Mouse (Mus musculus) ovary, postnatal 14 days (tissue): Measurements from ENCODE around the gene BC005561.
"Not testable (repeated sequence)": the region's sequence is repeated elsewhere in the genome, so short reads cannot be mapped to it uniquely, and the experiment has no call there.

Experiments
- DNase-seq: peaks from one replicate; pipeline ENCODE4 v3.0.0; 2022; ENCODE audit warnings: low spot score

The BC005561 gene

DNA sequence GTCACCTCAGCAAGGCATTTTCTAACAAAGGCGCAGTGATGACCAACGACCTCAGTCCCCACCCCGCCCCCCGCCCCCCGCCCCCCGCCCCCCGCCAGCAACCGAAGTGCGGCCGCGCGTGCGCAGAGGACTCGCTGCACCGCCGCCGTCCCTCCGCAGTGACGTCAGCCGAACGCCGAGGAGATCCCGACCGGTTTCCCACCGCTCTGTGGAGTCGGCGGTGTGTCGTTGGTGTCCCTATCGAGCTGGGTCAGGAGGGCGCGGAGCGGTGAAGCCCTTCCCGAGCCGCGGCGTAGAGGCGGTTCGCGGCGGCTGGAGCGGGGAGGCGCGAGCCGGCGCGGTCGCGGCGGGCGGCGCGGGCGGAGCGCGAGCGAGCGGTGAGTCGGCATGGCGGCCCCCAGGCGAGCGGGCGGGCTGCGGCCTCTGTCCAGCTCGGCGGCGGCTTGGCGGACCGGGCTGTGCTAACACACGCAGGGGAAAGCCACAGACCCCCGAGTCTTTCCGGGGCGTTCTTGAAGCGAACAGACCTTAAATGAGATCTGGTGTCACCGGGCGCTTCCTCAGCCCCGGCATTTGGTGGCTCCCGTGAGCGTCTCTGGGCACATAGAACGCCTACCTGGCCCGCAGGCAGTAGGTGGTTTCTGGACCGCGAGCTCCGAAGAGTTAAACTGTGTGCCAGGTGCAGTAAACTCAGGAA, at the start of gene BC005561:
Gene BC005561 (plus strand): TSS at position 158 of the 697 bp plus-strand sequence.
- DNase-seq: peak; percentile 80

DNA sequence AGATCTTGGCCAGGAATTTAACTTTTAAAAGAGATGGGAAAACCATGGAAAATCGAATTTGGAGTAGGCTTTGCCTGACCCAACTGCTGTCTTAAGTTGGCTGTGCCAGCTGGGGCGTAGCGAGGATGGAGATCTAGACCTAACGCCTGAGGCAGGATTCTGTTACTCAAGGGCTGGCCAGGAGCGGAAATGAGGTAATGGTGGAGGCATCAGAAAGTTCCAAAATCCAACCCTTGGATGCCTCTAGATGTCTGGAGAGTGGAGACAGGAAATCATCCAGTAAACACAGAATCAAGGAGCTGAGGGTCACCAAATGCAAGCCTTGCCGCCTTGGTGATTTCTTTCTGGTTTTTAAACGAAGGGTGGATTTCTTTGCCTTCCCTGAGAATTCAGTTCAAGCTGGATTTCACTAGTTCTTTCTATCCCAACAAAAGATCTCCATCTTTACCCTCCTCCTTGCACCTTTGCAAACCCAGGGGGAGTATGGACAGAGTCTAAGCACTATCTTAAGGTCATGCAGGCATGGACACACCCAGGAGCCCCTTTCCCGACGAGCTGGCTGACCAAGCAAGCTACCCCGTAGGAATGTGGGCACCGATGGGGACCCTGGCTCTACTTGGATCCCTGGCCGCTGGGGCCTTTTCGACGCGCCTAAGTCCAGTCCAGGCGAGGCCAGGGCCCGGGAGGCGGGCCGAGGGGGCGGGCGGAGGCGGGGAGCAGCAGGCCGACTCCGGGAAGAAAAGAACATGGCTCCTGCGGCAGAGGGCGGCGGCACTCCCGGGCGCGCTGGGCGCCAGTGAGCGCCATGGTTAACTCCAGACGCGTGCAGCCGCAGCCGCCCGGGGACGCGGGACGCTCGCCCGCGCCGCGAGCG, 49.1 kb upstream of the BC005561 start, which contains the start of gene Pkd2:
Gene Pkd2 (plus strand): TSS at position 619 of the 874 bp plus-strand sequence.
- peak; percentile 64 for DNase-seq

DNA sequence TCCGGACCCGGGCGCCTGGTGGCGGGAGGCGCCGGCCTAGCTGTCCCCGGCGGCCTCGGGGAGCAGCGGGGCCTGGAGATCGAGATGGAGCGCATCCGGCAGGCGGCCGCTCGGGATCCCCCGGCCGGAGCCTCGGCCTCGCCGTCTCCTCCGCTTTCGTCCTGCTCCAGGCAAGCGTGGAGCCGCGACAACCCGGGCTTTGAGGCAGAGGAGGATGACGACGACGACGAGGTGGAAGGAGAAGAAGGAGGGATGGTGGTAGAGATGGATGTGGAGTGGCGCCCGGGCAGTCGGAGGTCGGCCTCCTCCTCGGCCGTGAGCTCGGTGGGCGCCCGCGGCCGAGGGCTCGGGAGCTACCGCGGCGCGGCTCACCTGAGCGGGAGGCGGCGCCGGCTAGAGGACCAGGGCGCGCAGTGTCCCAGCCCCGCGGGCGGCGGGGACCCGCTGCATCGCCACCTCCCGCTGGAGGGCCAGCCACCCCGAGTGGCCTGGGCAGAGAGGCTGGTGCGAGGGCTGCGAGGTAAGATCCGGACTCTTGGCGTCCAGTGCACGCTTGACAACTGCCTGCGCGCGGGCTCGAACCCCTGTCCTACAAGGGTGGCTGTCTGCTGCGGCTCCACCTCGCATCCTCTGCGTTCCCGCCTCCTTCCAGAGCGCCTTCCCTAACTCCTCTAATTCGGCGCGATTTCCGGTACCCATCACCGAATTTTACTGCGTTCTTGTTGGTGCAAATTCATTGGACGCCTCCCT, 48.3 kb upstream of the BC005561 start:
- peak; percentile 44 for DNase-seq

DNA sequence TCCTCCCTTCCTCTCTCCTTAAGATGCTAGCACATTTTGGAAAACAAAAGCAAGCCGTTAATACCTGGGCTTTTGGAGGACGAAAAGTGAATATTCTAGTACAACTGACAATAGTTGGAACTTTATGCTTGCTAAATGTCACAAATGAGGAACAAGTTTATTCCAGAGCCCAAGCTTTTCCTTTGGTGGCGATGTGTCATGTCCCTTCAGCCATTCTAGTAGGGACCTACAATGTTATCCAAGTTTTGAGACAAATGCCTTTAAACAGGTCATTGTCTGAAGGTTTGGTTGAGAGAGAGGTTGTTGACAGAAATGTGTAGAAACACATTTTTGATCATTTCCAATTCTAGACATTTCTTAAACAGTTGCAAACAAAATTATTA, 47.7 kb upstream of the BC005561 start:
- no peak for DNase-seq

DNA sequence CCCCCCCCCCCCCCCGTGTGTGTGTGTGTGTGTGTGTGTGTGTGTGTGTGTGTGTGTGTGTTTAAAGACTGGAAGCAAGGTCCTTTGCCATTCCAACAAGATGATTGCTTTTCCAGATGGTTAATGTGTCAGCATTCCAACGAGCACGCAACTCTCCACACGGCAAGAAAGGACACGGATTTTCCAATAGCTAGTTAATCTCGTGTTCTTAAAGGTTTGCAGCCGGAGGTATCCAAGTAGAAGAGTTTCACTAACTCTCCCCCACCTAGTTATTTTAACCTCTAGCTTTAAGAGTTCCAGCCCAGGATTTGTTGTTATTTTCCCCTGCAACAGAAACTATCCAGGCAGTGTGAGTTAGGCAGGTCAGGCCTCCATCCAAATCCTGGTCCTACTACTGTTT, 47.3 kb upstream of the BC005561 start:
- no peak for DNase-seq

DNA sequence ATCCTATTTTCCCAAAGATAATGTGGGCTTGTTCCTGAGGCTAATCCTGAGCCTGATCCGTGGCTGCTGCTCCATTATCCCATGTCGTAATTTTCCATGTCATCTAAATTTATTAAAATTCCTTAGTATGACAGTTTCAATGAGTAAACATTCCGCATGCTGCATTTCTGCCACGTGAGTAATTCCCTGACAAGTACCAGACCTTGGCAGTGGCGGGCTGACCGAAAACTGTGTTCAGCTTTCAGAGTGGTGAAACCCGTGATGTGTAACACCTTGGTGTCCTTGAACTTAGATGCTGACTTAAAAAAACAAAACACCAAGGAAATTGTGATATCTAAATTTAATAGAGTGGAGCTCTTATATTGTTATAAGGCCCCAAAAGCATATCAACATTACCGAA, 42.9 kb upstream of the BC005561 start:
- DNase-seq: no peak

DNA sequence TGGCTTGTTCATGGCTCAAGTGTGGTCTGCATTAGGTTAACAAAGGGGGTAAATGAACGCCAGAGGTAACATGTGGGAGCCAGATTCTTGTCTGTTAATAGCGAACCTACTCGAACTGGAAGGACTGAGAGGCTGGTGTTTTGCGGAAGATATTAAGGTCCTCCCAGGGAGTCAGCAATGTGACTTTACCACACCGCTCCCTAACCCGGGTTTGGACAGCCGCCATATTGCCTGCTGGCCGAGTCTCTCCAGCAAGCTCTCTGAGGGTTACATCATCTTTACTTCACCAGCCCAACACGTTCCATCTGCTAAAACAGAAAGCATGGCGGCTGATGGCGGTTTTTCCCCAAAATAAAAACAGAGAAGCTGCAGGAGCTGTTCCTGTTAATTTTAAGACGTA, 42.4 kb upstream of the BC005561 start:
- no peak for DNase-seq

DNA sequence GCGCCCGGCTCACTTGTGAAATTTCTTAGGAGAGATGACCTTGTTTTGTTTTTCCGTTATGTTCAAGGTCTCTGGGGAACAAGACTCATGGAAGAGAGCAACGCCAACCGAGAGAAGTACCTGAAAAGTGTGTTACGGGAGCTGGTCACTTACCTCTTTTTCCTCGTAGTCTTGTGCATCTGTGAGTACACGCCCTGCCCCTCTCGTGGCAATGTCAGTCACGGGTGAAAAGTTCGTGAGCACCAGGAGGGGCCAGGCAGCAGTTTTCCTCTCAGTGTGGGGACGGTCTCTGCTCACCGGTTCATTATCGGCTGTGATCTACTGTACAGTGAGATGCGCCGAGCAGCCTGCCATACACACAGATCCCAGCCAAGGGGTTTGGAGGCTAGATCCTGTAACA, 41.3 kb upstream of the BC005561 start:
- DNase-seq: no peak

DNA sequence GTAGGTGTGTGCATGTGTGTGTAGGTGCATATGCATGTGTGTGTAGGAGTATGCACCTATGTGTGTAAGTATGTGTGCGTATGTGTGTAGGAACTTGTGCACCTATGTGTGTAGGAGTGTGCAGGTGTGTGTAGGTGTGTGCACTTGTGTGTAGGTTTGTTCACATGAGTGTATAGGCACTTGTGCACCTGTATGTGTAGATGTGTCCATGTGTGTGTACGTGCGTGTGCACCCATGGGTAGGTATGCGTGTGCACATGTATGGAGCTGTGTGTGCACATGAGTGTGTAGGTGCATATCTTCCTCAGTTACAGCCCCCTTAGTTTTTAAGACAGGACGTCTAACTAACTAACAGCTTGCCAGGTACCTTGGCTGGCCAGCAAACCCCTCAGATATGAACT, 39.6 kb upstream of the BC005561 start:
- DNase-seq: no peak

DNA sequence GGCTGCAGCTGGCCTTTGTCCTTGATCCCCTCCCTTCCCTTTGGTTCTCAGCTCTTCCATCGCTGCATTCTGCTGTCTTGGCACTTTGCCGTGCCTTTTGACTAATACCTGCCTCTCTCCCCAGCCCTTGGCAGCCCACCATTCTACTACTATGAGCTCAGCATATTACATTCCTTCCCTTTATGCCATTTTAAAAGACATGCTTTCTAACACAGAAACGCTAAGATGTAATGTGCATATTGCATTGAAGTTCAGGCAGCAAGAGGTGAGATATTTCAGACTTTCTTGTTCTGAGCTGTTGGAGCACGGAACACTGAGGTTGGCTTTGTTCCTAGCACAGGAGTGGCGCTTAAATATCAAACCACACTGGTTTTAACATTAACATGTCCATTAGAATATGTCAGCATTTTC, 37.2 kb upstream of the BC005561 start:
- no peak for DNase-seq

DNA sequence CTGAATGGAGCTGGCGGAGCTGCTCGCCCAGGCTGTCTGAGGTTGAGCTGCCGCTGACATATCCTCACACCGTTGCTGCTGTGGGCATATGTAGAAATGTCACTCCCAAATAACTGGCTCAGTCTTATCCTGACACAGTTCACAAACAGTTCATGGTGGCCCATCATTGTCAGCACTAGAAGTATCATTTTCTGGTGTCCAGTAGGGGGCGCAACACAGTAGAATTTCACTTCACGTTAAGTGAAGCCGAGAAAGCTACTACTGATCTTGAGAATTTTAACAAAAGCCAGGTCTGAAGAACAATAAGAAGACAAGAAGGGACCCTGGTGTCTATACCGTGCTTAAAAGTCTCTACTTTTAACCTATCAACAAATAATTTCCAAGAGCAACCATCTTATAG, 35.8 kb upstream of the BC005561 start:
- DNase-seq: no peak

DNA sequence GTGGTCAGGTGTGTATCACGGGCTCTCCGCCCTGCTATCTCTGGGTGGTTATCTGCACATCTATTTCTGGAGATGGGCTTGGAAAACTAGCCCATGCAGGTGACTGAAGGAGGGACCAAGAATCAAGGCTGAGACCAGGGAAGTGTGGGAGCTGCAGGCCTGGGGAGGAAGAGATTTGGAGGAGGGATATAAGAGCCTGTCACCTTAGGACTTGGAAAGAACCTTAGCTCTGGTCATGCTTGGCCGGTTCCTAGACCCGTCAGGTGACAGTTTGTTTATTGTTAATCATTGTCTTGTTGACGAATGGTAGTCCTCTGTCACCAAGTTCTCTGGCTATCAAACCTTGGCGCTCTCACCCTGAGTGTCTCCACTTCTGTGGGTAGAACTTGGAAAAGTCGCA, 27.8 kb upstream of the BC005561 start:
- DNase-seq: no peak

DNA sequence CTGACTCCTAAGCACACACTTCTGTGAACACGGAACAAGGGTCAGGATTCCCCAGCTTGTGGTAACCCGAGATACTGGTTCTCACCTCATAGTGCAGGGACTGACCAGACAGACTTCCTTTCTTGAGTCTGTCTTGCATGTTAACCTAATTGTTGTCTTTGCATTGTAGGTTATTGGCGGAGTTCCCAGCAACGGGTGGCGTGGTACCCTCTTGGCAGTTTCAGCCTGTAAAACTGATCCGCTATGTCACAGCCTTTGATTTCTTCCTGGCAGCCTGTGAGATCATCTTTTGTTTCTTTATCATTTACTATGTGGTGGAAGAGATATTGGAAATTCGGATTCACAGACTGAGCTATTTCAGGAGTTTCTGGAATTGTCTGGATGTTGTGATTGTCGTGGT, 25.3 kb upstream of the BC005561 start:
- no peak for DNase-seq

DNA sequence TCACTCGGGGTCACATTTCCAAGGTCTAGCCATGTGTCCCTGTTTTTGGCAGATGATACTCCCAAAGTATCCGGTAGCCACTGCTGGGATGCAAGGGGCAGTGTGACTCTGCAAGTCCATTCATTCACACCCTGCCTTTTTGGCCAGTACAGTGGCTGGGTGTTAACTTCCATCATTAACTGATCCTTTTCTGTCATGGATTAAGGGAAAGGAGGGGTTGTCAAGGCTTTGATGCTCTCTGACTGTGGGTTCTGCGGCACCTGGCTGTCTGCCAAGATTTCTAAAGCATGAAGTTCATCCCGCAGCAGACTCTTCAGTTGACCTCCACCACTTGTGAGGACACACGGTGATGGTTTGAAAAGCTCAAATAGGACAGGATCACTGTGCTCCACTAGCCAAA, 16.6 kb upstream of the BC005561 start:
- no peak for DNase-seq

DNA sequence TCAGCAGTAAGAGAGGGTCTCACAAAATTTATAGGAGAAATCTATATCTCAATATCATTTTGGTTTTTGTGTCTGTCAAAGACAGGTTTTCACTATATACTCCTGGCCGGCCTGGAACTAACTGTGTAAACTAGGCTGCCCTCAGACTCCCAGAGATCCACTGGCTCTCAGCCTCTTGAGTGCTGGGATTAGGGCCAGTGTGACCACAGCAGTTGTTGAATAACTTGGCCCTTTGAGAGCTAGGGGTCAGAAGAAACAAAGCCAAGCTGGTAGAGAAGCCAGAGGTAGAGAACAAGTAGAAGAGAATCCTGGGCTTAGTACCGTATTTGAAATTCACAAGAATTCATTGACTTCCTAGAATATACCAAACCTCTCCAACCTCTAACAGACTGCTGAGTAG, 3.3 kb upstream of the BC005561 start:
- DNase-seq: no peak

DNA sequence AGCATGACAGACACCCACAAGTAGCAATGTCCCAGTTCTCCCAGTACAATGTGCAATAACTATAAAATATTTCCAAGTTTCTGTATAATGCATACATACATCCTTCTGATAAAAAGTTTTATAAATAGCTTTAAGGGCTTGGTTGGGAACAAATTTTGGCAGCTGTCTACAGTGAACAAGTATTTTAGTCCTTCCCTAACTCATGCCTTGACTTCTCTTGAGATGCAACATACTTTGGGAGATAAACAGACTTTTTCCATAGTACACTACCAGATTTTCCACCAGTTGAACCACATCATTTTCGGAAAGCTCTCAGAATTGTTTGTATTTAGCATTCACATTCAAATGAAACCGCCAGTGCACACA, 340 bp upstream of the BC005561 start:
- DNase-seq: no peak

DNA sequence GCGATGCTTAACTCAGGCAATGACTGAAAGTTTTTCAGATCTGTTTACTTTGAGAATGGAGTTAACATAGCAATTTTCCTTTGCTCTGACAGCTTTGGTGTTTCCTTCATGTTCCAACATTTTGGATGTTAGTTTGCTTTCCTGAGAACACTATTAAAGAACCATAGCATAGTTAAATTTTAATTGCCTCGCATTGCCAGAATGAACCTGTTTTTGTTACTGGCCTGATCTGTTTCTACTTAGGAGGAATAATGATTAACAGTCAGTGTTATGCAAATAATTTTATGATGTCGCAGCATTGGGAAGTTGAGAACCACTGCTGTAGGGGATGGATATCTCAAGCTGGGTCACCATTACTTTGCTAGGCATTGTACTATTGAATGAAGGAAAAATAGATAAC, 3.1 kb downstream of the BC005561 start:
- DNase-seq: no peak

DNA sequence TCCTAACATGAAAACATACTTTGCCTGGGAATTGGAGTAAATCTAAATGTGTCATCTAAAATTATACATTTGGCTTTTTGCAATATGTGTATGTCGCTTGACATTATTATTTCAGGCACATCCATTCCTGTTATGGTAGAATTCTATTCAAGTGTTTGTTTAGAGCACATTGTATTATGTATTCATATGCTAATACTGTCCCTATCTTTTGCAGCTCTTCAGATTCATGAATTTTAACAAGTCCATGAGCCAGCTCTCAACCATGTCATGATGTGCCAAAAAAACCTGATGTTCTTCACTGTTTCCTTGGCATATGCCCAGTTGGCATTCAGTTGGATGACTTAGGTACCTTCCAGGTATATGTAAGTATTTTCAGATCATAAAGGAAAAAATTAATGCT, 30.5 kb downstream of the BC005561 start:
- DNase-seq: no peak

DNA sequence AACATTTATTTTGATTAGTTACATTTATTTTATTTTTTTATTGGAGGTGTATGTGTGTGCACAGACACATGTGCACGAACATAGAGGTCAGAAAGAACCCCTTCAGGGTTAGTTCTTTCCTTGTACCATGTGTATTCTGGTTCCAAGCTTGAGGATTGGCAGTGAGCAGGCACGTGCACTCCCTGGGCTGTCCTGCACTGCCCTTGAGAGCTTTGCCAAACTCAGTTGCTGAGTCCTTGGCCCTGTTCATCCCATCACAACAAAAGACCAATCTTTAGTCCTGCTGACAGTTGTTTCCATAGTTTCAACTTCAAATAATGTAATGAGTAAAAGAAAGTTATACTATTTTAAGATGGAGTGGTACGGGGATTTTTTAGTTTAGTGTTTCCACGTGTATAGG, 31.2 kb downstream of the BC005561 start:
- no peak for DNase-seq

DNA sequence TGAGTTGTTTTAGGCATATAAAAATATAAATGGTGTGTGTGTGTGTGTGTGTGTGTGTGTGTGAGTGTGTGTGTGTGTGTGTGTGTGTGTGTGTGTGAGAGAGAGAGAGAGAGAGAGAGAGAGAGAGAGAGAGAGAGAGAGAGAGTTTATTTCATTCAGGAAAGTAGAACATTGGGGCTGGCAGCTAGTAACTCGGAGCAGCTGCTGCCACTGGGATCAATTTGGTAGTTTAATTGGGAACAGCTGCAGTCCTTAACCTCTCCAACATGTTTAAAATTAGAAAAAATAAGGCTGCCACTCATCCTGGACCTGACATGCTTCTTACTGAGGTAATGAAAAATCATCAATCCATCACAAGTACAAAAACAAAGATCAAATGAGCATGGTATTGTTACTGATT, 59.9 kb downstream of the BC005561 start:
- DNase-seq: not testable (repeated sequence)

DNA sequence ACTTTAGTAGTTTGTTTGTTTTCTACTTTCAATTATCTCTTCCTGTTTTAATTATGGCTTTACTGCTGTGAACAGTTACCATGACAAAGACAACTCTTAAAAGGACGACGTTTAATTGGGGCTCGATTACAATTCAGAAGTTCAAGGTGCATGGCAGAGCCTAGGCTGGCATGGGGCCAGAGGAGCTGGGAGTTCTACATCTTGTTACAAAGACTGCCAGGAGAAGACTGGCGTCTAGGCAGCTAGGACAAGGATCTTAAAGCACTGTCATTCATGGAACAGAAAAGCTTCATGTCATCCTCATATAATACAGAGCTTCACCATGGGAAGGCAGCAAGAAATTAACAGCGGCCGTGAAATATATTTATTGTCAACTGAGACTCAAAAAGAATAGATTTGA, 62.6 kb downstream of the BC005561 start:
- DNase-seq: peak; percentile 21

DNA sequence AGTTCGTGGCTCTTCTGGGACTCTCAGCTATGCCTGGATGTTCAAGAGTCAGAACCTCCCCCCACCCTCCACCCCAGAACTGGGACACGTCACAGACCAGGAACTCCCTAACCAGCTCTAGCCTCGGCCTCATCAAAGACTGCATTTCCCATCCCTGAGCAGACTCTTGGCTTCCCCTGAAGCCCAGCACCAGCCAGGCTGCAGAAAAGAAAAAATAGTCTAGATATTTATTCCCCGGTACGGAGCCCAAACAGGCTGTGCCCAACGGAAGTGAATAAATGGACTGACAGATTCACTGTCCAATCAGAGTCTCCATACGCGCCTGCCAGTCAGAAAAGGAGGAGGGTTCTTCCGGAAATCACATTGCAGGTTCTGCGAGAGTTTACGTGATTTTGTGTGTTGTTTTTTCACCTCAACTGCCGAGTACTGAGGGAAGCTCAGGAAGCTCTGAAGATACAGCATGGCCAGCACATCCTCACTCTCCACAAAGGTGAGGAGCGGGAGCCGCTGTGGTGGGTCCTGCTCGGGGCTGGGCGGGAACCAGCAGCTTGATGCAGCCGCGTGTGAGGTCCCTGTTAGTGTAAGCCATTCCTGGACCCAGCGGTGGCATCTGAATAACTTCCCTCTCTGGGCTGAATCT, 63.2 kb downstream of the BC005561 start:
- peak; percentile 84 for DNase-seq
